Mouse (Mus musculus) MEL (cell line): ENCODE data around the gene Psmb7. TPM values are rescaled to one million over a fixed set of nuclear protein-coding genes. Genes with fewer than 3 reads are reported as not detected.
A peak's percentile ranks its signal among the peaks of the same experiment; 100 is the strongest.

Experiments used
- DNase-seq: peaks from one replicate; pipeline ENCODE4 v3.0.0; 2011; ENCODE audit warnings: low read depth, low spot score
- H3K27ac ChIP-seq: 2 replicates; pipeline ENCODE4 v1.5.1; 2012; ENCODE audit warnings: low read depth, mild to moderate bottlenecking, control low read depth, low read length, moderate library complexity; ENCODE audit not compliant: control insufficient read depth
- H3K27me3 ChIP-seq, 2 experiments: fragments of 150-350 bp in 1 of 2; sonication (generic) in 1 of 2; 2 replicates each; pipeline ENCODE4 v1.6.1; 2012; ENCODE audit warnings: low read length in 2 of 2, mild to moderate bottlenecking in 2 of 2, improper control_type of control experiment in 1 of 2, moderate library complexity in 1 of 2; ENCODE audit not compliant: insufficient read depth in 2 of 2, control insufficient read depth in 1 of 2
- H3K36me3 ChIP-seq, 2 experiments: 2 replicates each; pipeline ENCODE4 v1.6.1; 2012 to 2014; ENCODE audit warnings: low read length in 2 of 2, improper control_type of control experiment in 1 of 2, inconsistent platforms in 1 of 2, mild to moderate bottlenecking in 1 of 2; ENCODE audit not compliant: insufficient read depth in 2 of 2, control insufficient read depth in 1 of 2
- H3K4me1 ChIP-seq, 2 experiments: fragments of 150-350 bp in 1 of 2; sonication (generic) in 1 of 2; 2 replicates each; pipeline ENCODE4 v1.6.1; 2012; ENCODE audit warnings: low read length in 2 of 2, improper control_type of control experiment in 1 of 2, mild to moderate bottlenecking in 1 of 2; ENCODE audit not compliant: insufficient read depth in 2 of 2, control insufficient read depth in 1 of 2
- H3K4me3 ChIP-seq, 2 experiments: fragments of 150-350 bp in 1 of 2; sonication (generic) in 1 of 2; 2 replicates each; pipeline ENCODE4 v1.5.1; 2012; ENCODE audit warnings: low read depth in 2 of 2, low read length in 2 of 2, mild to moderate bottlenecking in 2 of 2, moderate library complexity in 2 of 2, control low read depth in 1 of 2, improper control_type of control experiment in 1 of 2; ENCODE audit not compliant: control insufficient read depth in 1 of 2, insufficient read depth in 1 of 2
- H3K79me2 ChIP-seq: 2 replicates; pipeline ENCODE4 v1.6.1; 2012; ENCODE audit warnings: mild to moderate bottlenecking, low read length, moderate library complexity; ENCODE audit not compliant: control insufficient read depth, poor library complexity, insufficient read depth
- H3K9ac ChIP-seq: 2 replicates; pipeline ENCODE4 v1.6.1; 2012; ENCODE audit warnings: low read depth, mild to moderate bottlenecking, control low read depth, low read length, moderate library complexity; ENCODE audit not compliant: control insufficient read depth, poor library complexity, severe bottlenecking
- H3K9me3 ChIP-seq: fragments of 150-350 bp; sonication (generic); replicated peaks from 2 replicates; pipeline ENCODE4 v1.6.1; 2012; ENCODE audit warnings: mild to moderate bottlenecking, low read length, improper control_type of control experiment, moderate library complexity; ENCODE audit not compliant: insufficient read depth
- CTCF ChIP-seq, 3 experiments: IDR thresholded peaks in 2 of 3; conservative IDR thresholded peaks in 1 of 3; 2 replicates each; pipeline ENCODE4 v1.5.1; 2011 to 2012; ENCODE audit warnings: low read length in 3 of 3, low read depth in 2 of 3, mild to moderate bottlenecking in 2 of 3, improper control_type of control experiment in 1 of 3, inconsistent platforms in 1 of 3, mixed read lengths in 1 of 3, moderate library complexity in 1 of 3; ENCODE audit not compliant: control insufficient read depth in 1 of 3, insufficient read depth in 1 of 3, poor library complexity in 1 of 3, severe bottlenecking in 1 of 3
- EP300 ChIP-seq, 2 experiments: IDR thresholded peaks; 2 replicates each; pipeline ENCODE4 v1.6.1; 2011; ENCODE audit warnings: improper control_type of control experiment in 2 of 2, low read length in 2 of 2, low read depth in 1 of 2, mild to moderate bottlenecking in 1 of 2
- GATA1 ChIP-seq: IDR thresholded peaks from 2 replicates; pipeline ENCODE4 v1.6.1; 2011; ENCODE audit warnings: low read depth, low read length, improper control_type of control experiment
- MAFK ChIP-seq: IDR thresholded peaks from 2 replicates; pipeline ENCODE4 v1.6.1; 2011; ENCODE audit warnings: low read depth, mild to moderate bottlenecking, low read length, improper control_type of control experiment, borderline replicate concordance
- MXI1 ChIP-seq: IDR thresholded peaks from 2 replicates; pipeline ENCODE4 v1.6.1; 2011; ENCODE audit warnings: mild to moderate bottlenecking, low read depth, low read length, improper control_type of control experiment
- POLR2AphosphoS5 ChIP-seq: IDR thresholded peaks from 2 replicates; pipeline ENCODE4 v1.6.1; 2012; ENCODE audit warnings: low read depth, borderline replicate concordance, mild to moderate bottlenecking, inconsistent platforms, low read length, moderate library complexity, mixed read lengths
- RAD21 ChIP-seq: IDR thresholded peaks from 2 replicates; pipeline ENCODE4 v1.6.1; 2011; ENCODE audit warnings: mild to moderate bottlenecking, low read depth, low read length, improper control_type of control experiment
- SMC3 ChIP-seq: IDR thresholded peaks from 2 replicates; pipeline ENCODE4 v1.6.1; 2011; ENCODE audit warnings: low read depth, low read length, improper control_type of control experiment
- TAL1 ChIP-seq: IDR thresholded peaks from 2 replicates; pipeline ENCODE4 v1.6.1; 2012; ENCODE audit warnings: mild to moderate bottlenecking, inconsistent platforms, low read length, moderate library complexity, mixed read lengths
- TBP ChIP-seq: IDR thresholded peaks from 2 replicates; pipeline ENCODE4 v1.8.0; 2011; ENCODE audit warnings: low read depth, low read length, improper control_type of control experiment
- ZC3H11A ChIP-seq: IDR thresholded peaks from 2 replicates; pipeline ENCODE4 v1.6.1; 2012; ENCODE audit warnings: low read depth, mild to moderate bottlenecking, inconsistent platforms, low read length, improper control_type of control experiment
- polyA plus RNA-seq, 2 experiments: library from polyadenylated mRNA; stranded (reverse) in 1 of 2; unstranded in 1 of 2; fragments of >175 nt in 1 of 2; fragments of >200 nt in 1 of 2; gene quantifications; 2 replicates each; pipeline versions ENCODE4 v1.2.1 to v1.2.4; 2012; ENCODE audit warnings: low replicate concordance in 2 of 2, low read depth in 1 of 2; ENCODE audit not compliant: insufficient read length in 2 of 2, insufficient read depth in 1 of 2, missing spikeins in 1 of 2
- total RNA-seq: library from RNA; depleted of rRNA; stranded (reverse); fragments of 300-350 nt; gene quantifications from 2 replicates; pipeline ENCODE4 v1.2.3, GENCODE M21; 2012

Gene Psmb7
- total and polyA plus RNA-seq, 3 experiments, result 337 to 367 TPM; not detected in 1

- H3K79me2 ChIP-seq, result no peaks in the 10 kb centered on the region
- no peaks in the 10 kb centered on the region for H3K4me1 ChIP-seq
- H3K9me3 ChIP-seq, result no peaks in the 10 kb centered on the region
- peak; percentile 32 for DNase-seq
- H3K4me3 ChIP-seq, result no peak overlapping the region
- H3K27ac ChIP-seq, result no peak overlapping the region
- H3K36me3 ChIP-seq, result no peaks in the 10 kb centered on the region
- H3K9ac ChIP-seq, result no peak overlapping the region
- H3K27me3 ChIP-seq, result no peaks in the 10 kb centered on the region
- peak; percentile 44 for TF ChIP-seq RAD21
- no peak for TF ChIP-seq MAFK
- peak; percentile 57 to 80 (median 60); a peak in 5 of 6 replicates for TF ChIP-seq CTCF (IDR thresholded peaks at IDR 0.05 in 2 of 3, conservative IDR thresholded peaks at IDR 0.05 in 1 of 3; ENCODE audit: control insufficient read depth in 1 of 3, insufficient read depth in 1 of 3, low read depth in 2 of 3, low read length in 3 of 3, poor library complexity in 1 of 3, severe bottlenecking in 1 of 3)
- no peak for TF ChIP-seq MXI1
- TF ChIP-seq ZC3H11A, result peak; percentile 23; the same call in 1 of the 2 replicates
- peak; percentile 50 for TF ChIP-seq SMC3
- TF ChIP-seq, all 39 proteins: peak for 4
These were observed 45.1 kb upstream of the Psmb7 start for GRCm38 (mm10) chr2:38688791-38689520.

GRCm38 (mm10) chr2:38685746-38686145 lies 41.9 kb upstream of the Psmb7 start:
- DNase-seq, result no peak
- Histone ChIP-seq H3K9ac (no peak overlapping the region), H3K27ac (no peak overlapping the region), H3K4me1 (peaks cover 0 to 16% of the 10 kb centered on the region in 2 experiments; a peak in 2 of 4 replicates), H3K27me3 (no peaks in the 10 kb centered on the region), H3K79me2 (no peaks in the 10 kb centered on the region), H3K4me3 (no peak overlapping the region), H3K9me3 (no peaks in the 10 kb centered on the region), H3K36me3 (peaks cover 0 to 4% of the 10 kb centered on the region in 2 experiments; a peak in 1 of 4 replicates)
- no peak for TF ChIP-seq POLR2AphosphoS5
- no peak for TF ChIP-seq GATA1

GRCm38 (mm10) chr2:38683083-38683482 lies 39.2 kb upstream of the Psmb7 start:
- Histone ChIP-seq H3K4me3 (no peak overlapping the region), H3K9me3 (no peaks in the 10 kb centered on the region), H3K36me3 (peaks cover 0 to 4% of the 10 kb centered on the region in 2 experiments; a peak in 1 of 4 replicates), H3K79me2 (no peaks in the 10 kb centered on the region), H3K4me1 (peaks cover 0 to 16% of the 10 kb centered on the region in 2 experiments; a peak in 2 of 4 replicates), H3K9ac (no peak overlapping the region), H3K27me3 (no peaks in the 10 kb centered on the region), H3K27ac (no peak overlapping the region)
- no peak for TF ChIP-seq TBP
- peak in 1 of 2 experiments; percentile 57; a peak in 2 of 4 replicates for TF ChIP-seq EP300 (IDR thresholded peaks at IDR 0.05; ENCODE audit: low read depth in 1 of 2, low read length in 2 of 2)
- peak; percentile 46; the same call in 1 of the 2 replicates for TF ChIP-seq TAL1
- no peak; the same call in 1 of the 2 replicates for TF ChIP-seq GATA1
- TF ChIP-seq ZC3H11A, result no peak
- DNase-seq, result peak; percentile 53
